Mouse (Mus musculus) spleen, adult 10 weeks (tissue): Measurements from ENCODE around the gene Cgas. TPM values are rescaled to one million over a fixed set of nuclear protein-coding genes. Genes with fewer than 3 reads are reported as not detected.

ENCODE experiments used
- polyA plus RNA-seq: library from polyadenylated mRNA; stranded (reverse); fragments of 350-450 nt; fragmentation: Illumina TruSeq; extraction: RNeasy Lipid Tissue Mini Kit (QIAGEN cat#74804); gene quantifications from one replicate; pipeline ENCODE4 v1.2.3, GENCODE M21; 2015; ENCODE audit warnings: low replicate concordance; ENCODE audit not compliant: insufficient read depth

Gene Cgas
- polyA plus RNA-seq, result 6.5 TPM

DNA sequence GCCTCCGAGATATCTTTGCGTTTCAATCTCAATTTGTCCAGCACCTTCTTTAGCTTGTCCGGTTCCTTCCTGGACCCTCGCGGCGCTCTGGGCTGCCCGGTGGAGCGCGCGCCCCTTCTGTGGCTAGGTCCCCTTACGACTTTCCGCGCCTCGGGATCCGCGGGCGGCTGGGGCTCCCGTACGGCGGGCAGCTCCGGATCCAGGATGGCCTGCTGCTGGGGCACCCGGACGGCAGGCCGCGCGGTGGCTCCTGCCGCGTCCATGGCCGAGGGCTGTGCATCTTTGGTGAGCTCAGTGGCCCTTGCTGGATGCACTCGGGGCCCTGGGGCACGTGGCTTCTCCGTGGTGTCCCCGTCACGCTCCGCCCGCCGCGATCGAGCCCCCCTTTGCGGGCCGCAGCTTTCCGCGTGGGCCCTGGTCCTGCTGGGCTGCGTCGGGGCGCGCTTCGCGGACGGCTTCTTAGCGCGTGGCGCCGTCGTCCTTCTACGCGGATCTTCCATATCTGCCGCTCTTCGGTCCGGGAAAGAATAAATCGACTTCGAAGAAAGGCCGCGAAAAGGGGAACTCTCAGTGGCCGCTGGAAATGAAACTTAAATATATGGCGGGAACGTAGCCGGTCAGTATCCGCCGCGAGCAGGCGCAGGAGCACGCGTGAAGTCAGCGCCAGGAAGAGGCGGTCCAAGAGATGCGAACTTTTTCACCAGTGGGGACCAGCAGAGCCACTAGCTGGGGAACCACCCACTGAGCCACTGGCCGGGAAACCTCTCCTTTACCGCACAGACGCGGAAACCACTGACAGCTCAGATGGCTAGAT is at the start of gene Cgas:
Gene Cgas (minus strand): TSS at position 659 of the 814 bp plus-strand sequence.

DNA sequence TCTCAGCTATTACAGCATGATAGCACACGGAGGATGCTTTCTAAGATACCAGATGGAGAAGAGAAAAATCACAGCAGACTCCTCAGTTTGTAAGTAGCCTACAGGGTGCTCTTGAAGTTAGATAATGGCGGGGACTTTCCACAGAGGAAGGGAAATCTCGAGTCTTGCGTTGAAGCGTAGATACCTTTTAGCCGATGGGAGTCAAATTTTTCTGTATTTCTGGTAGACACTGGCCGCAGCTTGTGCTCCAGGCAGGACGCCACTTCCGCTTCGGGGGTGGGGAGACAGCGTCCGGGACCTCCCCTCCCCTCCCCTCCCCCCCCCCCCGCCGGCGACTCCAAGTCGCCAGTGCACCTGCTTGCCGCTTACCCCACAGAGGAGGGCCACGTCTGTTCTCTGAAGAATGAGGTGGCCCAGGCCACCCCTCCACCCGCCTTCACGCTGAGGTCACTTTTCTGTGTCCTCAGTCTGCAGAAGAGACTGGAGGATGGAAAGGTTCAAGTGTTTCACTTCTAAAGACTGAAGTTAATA is 45.9 kb upstream of the Cgas start, which contains the start of gene Eef1a1:
Gene Eef1a1 (minus strand): TSS at position 262 of the 531 bp plus-strand sequence.

DNA sequence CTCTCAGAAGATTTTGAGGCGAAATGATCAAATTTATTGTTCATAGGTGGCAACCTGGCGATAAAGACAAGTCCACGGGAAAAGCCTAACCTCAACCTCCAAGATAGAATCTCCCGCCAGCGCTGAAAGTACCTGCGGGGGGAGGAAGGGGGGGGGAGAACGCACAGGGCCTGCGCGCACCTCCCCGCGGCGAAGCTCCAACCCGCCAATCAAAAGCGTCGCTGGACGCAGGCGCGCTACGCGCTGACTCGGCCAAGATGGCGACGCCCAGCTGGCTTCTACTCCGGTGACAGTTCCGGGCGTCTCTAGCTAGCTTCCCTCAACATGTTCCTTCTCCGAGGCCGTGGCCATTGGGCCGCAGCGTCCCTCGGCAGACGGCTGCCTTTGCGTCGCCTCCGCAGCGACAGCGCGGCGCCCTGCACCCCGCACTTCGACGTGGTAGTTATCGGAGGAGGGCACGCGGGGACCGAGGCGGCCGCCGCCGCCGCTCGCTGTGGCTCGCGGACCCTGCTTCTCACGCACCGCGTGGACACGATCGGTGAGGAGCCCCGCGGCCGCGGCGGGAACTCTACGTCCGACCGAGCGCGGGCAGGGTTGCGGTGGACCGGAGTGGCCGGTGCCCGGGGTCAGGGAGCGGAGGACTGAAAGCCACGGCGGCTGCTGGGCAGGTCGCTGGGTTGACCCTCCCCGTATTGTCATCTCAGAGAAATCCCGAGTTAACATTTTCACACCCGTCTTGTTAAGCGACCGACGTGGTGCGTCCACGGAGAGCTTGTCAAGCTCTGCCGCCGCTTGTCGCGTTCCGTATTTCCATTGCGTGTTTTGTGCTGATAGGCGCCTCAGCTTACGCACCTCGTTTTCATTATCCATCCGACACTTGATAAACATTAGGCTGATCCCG is 5.2 kb upstream of the Cgas start, which contains the start of the genes Mto1 and Gm17324:
Gene Mto1 (plus strand): TSS at position 236 of the 901 bp plus-strand sequence.
Gene Gm17324 (minus strand): TSS at position 814 of the 901 bp plus-strand sequence.

DNA sequence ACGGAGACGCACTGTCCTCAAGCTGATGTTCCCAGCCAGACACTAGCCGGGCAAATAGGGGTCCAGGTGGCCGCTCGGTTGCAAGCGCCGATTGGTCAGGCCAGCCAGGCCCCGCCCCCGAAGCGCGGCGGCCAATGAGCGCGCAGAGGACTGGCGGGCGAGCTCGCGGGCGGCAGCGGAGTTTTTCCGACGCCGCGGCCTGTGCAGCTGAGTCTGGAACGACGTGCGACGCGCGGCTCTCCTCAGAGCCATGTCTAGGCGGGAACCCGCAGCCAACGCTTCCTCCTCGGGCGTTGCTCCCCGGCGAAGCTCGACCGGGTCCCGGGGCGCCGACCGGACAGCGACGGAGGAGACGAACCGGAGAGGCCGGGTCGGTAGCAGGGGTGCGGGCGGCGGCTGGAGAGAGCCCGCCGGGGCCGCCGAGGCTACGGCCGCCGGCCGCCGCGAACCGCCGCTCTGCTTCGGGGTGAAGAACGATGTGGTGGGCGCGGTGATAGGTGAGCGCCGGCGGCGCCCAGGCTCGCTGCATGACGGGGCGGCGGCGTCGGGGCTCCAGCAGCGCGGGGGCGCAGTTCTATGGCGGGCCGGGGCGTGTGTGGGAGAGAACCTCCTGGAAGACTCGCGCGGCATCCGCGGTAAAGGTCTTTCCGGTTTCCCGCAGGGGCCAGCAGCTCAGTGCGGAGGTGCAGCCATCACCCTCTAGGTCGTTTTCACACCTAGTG is 47.2 kb downstream of the Cgas start, which contains the start of gene Ddx43:
Gene Ddx43 (plus strand): TSS at position 148 of the 722 bp plus-strand sequence.

Other genes starting within 250 kb of the Cgas start
- not detected for gene Gsta1, start 212.6 kb downstream of the Cgas start, polyA plus RNA-seq
- not detected for gene Gm3776, start 186.1 kb downstream of the Cgas start, polyA plus RNA-seq
- gene Gm10639, start 153.3 kb downstream of the Cgas start, polyA plus RNA-seq, result not detected
- gene Omt2a, start 128.4 kb downstream of the Cgas start, polyA plus RNA-seq, result not detected
- not detected for gene Omt2b, start 115.6 kb downstream of the Cgas start, polyA plus RNA-seq
- not detected for gene Gsta2, start 87.4 kb downstream of the Cgas start, polyA plus RNA-seq
- gene Dppa5a, start 75.1 kb downstream of the Cgas start, polyA plus RNA-seq, result not detected
- gene Ooep, start 64.5 kb downstream of the Cgas start, polyA plus RNA-seq, result not detected
- 1.5 TPM for gene Ddx43, start 47.5 kb downstream of the Cgas start, polyA plus RNA-seq
- gene Mto1, start 5.0 kb upstream of the Cgas start, polyA plus RNA-seq, result 24.9 TPM
- gene Gm17324, start 5.5 kb upstream of the Cgas start, polyA plus RNA-seq, result not detected
- 13,150 TPM for gene Eef1a1, start 45.9 kb upstream of the Cgas start, polyA plus RNA-seq
- gene Slc17a5, start 144.8 kb upstream of the Cgas start, polyA plus RNA-seq, result 10.2 TPM
- gene Cd109, start 172.3 kb upstream of the Cgas start, polyA plus RNA-seq, result 0.23 TPM